Mouse (Mus musculus): ENCODE results near the gene Cryba4.

- TF ChIP-seq POLR2A (IDR thresholded peaks at IDR 0.05; ENCODE audit: low read depth, low read length) = no peak
- TF ChIP-seq ZNF384 (IDR thresholded peaks at IDR 0.05; ENCODE audit: low read depth, low read length) = no peak
- no peak for TF ChIP-seq ETS1 (conservative IDR thresholded peaks at IDR 0.05; ENCODE audit: low read depth, low read length)
- TF ChIP-seq CTCF (conservative IDR thresholded peaks at IDR 0.05 in 1 of 2, IDR thresholded peaks at IDR 0.05 in 1 of 2; ENCODE audit: low read depth in 2 of 2, low read length in 2 of 2) = no peak
- TF ChIP-seq EP300 (IDR thresholded peaks at IDR 0.05; ENCODE audit: low read length) = no peak
- no peak for TF ChIP-seq MAX (IDR thresholded peaks at IDR 0.05; ENCODE audit: low read length)
Observed at GRCm38 (mm10) chr5:112244275-112244562, 8.1 kb downstream of the Cryba4 start.
